Mouse (Mus musculus): Measurements from ENCODE around the gene Chd1.
A peak's percentile ranks its signal among the peaks of the same experiment; 100 is the strongest.

The Chd1 gene

DNA sequence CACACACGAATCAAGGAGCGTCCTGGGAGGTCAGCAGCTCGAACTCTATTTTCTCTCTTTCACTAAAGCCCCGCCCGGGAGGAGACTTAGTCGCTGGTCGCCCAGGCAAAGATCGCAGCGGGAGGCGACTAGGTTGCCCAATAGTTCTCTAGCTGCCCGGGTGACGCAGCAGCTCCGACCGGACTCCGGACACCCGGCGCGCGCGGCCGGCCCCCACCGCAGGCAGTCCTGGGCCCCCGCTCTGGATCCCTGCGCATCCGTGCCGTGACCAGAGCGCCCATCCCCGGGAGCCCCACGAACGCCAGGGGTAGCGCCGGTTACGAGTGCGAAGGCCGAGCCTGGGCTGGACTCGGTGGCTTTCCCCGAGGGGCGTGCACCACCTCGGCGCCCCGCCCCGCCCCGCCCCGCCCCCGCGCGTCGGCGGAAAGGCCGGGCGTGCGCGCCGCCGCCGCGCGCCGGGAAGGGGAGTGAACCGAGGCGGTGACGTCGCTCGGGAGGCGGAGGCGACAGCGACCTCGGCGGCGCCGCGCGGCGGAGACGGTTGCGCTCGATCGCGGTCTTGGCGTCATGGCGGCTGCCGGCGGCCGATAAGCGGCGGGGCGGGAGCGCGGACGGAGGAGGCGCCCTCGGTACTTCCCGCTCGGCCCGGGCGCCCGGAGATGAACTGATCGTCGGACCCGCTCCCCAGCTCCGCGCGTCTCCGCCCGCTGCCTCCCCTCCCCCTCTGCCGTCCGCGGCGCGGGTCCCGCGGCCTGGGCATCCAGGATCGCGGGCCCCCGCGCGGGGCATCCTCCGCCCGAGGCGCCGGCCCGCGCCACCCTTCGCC is at the start of gene Chd1:
TSS of gene Chd1 (plus strand) at position 493 of the 826 bp plus-strand sequence.
- DNase-seq (ENCODE audit: low spot score) = peak; percentile 91

DNA sequence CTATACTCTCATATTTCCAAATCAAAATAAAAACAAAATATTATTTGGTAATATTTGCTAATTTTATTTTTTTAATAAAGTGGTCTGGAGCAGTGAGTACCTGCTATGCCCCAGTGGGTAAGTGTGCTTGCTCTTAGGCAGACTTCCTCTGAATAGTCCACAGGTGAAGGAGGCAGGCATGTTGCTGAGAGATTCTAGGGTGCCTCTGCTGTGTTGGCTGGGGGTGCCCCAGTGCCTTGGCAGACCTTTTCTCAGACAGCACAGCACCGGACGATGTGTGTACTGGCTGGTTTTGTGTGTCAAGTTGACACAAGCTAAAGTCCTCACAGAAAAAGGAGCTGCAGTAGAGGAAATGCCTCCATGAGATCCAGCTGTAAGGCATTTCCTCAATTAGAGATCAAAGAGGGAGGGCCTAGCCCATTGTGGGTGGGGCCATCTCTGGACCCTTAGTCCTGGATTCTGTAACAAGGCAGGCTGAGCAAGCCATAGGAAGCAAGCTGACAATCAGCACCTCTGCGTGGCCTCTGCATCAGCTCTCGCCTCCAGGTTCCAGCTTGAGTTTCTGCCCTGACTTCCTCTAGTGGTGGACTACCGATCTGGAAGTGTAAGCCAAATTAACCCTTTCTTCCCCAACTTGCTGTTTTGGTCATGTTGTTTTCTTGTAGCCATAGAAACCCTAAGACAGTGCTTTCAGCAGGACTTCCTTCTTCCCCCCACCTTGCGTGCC is 47.7 kb upstream of the Chd1 start:
- DNase-seq (ENCODE audit: low spot score) = peak; percentile 34

DNA sequence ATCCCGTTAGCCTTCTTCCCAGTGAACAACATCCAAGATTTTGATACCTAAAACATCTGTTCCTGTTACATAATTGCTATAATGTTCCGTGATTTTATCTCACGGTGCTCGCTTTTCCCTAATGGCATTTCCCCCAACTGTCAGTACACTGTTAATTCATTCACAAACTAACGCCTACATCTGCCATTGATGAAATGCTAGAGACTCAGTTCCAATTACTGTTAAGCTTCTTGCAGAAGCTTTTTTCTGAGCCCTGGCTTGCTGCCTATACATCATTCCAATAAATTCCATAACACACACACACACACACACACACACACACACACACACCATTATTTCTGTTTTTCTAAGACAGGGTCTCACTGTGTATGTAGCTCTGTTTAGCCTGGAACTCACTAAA is 31.9 kb upstream of the Chd1 start:
- no peak for DNase-seq (ENCODE audit: low spot score)

DNA sequence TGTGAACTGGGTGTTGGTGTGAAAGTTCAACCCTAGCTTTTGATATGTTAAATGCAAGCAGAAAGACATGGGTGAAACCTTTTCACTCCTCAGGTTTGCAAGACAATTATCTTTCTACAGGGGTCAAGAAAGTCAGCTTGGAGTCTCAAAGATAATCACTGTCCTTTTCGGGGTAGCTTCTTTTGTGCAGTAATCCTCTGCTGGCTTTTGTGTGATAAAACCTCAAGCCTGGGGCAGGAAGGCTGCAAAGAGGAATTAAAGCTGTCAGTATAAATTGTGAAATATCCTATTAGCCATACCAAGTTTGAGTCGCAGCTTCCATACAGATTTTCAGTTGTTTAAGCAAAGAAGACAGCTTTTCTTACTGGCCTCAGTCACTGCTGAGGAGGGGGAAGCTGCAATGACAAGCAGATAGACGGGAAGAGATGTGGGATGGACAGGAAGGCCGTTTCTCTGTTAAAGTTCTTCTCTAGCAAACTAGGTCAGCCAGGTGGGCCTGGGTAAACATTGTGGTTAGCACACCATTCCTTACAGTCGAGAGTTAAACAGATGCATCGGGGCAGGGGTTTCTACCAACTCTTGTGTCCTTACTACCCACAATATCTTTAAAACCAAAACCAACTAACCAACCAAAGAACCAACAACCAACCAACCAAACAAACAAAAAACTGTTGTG is 26.7 kb upstream of the Chd1 start:
- no peak for DNase-seq (ENCODE audit: low spot score)

DNA sequence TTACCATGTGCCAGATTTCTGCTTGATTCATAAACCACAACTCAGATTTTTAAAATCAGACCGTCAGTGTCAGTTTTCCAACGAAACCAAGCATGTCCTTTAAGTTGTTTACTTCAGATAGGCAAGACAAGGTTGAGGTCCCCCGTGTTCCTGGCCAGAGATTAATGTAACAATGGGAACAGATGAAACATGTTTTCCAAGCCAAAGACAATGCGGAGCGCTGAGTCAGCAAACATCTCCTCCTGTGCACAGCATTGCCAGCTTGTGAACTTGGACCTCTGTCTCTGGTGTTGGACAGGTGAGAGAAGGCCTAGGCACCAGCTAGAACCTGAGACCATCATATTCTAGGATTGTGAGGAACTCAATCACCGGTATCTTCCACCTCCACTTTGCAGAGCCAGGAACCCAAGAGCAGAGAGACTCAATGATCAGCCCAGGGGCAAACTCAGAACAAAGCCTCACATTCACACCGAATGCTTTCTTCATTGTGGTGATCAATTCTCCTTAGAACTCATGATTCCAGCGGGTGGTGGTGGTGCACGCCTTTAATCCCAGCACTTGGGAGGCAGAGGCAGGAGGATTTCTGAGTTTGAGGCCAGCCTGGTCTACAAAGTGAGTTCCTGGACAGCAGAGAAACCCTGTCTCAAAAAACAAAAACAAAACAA is 24.7 kb upstream of the Chd1 start:
- no peak for DNase-seq (ENCODE audit: low spot score)

DNA sequence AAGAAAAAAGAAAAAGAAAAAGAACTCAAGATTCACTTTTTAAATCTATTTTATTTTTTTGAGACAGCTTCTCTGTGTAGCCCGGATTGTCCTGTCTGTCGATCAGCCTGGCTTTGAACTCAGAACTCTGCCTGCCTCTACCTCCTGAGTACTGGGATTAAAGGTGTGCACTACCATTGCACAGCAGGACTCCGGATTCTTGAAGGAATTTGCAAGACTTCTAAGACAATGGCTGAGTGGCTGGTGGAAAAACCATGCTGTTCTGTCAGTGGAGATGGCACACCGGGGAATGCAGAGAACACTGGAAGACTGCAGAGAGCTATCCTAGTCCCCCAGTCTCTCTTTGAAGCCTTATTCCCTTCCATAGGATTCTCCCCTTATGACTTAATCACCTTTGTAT is 24.1 kb upstream of the Chd1 start:
- DNase-seq (ENCODE audit: low spot score) = no peak

DNA sequence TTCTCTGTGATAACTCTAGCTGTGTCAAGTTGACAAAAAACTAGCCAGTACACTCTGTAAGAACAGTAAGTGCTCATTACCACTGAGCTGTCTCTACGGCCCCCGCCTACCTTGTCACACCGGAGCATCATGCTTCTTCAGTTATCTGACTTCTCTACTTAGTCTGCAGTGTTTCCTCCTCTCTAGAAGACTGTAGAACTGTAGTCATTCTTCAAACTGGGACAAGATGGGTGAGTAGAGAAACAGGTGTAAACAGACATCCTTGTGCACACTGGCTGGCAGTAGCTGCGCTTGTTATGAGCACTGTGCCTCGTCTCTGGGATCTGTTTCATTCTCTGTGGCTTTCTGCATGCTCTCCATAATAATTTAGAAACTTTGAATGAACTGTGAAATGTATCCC is 18.4 kb upstream of the Chd1 start:
- no peak for DNase-seq (ENCODE audit: low spot score)

DNA sequence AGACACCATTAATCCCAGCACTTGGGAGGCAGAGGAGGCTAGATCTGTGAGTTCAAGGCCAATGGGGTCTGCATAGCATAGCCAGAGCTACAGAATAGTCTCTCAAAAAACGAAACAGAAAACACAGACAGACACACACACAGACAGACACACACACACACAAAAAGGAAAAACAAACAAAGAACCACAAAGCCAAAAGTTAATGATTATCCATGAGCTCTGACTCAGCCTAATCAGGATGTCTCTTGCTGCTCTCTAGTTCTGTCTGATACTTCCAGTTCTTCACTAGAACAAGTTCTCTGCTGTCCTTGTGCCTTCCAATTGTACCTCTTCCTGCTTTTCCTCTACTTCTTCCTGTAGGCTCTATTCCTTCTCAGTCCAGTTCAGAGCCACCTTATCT is 14.5 kb upstream of the Chd1 start:
- DNase-seq (ENCODE audit: low spot score) = no peak

DNA sequence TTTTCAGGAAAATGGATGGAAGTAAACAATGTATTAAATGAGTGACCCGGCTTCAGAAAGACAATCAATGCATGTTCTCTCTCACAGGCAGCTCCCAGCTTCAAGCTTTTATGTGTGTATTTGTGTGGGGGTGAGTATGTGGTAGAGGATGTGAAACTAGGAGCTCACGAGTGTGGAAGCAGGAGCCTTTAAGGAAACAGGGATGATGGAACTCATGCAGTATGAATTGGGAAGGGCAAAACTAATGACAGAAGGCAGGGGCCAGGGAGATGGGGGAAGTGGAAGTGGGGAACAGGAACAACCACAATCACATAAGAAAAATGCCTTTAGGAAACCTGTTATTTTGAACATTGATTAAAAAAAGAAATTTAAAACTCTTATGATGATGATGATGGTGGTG is 9.2 kb upstream of the Chd1 start:
- DNase-seq (ENCODE audit: low spot score) = no peak

DNA sequence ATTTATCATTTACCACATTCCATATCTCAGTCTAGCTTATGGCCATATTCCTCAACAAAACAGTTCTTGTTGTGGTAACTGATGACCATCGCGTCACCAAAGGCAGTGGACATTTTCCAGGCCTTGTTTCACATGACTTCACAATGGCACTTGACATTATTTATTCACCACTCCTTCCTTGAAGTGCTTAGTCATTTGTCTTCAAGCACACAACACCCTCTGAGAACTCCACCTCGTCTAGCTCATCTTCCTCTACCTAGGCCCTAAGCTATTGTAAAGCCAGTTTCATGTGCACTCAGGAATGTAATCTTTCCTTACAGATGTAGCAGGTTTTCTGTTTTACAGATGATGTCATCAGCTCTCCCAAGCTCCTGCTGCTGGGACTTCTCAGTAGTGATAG is 5.8 kb upstream of the Chd1 start:
- DNase-seq (ENCODE audit: low spot score) = peak; percentile 34

DNA sequence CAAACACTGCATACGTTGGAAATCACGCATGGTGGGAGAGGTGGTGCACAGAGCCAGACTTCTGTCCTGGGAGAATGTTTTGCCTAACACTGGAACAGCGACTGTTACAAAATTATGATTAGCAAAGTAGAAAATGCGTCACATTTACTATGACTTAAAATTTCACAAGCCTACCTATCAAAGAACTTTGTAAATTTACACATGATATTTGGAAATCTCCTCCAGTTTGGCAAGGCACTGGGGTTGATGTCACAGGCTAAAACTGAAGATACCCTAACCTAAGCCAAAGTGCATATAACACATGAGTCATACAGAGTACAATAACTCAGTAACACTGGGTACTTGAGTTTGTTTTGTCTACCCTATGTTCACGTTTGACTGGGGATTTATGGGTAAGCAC is 3.3 kb upstream of the Chd1 start:
- DNase-seq (ENCODE audit: low spot score) = peak; percentile 7

DNA sequence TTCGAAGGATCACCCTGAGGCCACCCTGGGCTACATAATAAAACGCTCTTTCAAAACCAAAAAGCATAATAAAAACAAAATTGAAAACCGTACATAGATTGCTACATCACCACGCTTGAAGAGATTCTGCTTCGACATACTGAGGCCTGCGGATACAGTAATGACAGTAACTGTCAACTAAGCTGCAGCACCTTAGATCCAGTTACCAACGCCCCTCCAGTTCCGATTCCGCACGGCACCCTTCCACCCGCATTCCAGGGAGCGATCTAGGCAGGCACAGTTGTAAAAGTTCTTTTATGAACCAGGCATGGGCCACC is 651 bp upstream of the Chd1 start:
- no peak for DNase-seq (ENCODE audit: low spot score)

DNA sequence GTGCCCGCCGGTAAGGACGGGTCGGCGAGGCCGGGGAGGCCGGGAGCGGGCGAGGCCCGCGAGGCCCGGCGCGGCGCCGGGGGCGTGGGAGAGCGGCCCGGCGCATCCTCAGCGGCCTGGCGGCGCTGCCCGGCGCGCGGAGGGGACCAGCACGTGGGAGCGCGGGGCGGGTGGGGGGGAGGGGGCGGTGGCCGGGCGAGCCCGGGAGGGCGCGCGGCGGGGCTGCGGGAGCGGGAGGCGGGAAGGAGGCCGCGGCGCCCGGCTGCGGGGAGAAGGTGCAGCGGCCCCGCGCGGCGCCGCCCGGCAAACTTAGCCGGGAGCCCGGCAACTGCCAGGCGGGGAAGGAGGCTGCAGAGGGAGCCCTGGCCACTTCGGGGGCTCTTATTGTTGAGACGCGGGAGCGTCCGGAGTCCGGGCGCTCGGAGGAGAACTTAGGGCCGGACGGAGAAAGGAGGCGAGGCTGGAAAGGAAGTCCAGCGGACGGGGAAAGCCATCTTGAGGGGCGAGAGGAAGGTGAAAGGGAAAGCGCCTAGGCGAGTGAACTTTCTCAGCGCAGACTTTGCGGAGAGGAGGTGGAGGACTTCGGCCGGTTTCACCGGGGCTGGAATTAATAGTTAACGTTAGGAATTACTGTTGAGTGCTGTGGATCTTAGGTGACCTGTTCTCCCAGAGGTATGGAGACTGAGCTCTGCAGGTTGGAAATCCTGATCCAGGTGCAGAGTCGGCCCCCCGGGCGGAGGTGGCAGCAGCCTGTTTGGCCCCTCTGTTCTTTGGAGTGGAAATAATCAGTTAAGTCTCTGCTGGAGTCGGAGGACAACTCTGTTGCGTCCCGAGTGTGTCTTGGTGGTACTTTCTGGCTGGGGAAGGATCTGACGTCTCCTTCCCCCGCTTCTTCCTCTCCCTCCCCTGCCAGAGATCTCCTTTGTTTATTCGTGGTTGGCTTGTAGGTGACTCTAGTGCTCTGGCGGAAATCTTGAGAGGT is 827 bp downstream of the Chd1 start:
- peak; percentile 78 for DNase-seq (ENCODE audit: low spot score)

DNA sequence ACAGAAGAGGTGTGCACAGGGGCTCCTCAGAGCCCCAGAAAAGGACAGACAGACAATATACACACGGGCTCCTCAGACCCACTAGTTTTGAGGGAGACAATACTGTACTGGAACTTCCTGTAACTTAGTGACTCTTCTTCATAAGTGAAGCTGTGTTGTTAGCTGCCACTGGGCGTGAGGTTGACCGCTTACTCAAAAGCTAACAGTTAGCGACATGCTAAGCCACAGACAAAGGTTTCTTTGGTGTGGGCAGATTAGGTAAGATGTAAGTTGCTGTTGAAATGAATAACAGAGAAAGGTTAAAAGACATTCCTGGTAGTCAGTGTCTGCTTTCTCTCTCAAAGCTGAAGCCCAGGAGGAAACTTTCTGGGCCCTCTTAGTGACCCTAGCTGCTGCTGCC is 9.7 kb downstream of the Chd1 start:
- no peak for DNase-seq (ENCODE audit: low spot score)

DNA sequence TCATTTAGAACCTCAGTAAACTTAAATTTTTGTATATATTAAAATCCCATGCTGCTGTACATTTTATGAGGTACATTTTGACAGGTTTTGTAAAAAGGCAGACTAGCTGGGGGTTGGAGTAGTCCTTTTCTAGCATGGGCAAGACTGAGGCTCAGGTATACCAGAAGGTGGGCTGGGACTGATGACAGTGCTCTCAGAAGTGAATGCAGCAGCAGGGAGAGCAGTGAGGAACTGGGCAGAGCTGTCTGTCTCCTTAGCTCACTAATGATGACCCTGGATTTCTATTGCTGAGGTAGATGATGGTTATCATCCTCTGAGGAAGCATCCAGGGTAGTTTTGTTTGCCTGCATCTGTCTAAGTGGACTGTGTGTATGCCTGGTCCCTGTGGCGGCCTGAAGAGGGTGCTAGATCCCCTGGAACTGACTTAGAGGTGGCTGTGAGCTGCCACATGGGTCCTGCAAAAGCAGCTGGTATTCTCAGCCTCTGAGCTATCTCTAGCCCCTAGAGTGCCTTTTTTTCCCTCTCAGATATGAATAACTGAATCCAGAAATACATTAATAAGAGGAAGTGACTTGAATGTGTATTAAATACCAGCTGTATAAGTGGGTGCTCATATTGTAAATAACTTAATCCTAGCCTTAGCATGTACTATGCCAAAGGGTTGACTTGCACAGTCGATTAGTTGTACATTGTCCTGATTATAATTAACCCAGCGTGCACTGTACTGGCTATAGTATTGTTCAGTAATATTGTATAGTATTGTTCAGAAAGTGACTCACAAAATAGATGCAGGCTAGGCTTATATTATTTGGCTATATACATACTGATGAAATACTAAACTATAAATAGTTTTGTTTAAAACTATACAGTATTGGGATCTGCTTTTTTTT is 10.5 kb downstream of the Chd1 start:
- peak; percentile 34 for DNase-seq (ENCODE audit: low spot score)

DNA sequence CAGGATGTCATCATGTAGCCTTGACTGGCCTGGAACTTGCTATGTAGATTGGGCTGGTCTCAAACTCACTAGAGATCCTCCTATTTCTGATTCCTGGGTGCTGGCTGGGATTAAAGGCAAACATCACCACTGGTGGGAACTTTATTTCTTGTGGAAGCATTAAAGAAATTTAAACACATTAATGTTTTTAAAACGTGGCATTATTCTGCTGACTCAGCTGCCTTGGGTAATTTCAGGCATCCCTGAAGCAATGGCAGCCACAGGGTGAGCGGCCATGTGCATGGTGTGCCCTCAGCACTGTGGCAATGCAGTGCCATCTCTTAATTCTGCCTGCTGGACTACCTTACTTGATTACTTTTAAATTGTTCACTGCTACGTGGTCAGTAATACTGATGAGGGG is 11.2 kb downstream of the Chd1 start:
- DNase-seq (ENCODE audit: low spot score) = no peak

DNA sequence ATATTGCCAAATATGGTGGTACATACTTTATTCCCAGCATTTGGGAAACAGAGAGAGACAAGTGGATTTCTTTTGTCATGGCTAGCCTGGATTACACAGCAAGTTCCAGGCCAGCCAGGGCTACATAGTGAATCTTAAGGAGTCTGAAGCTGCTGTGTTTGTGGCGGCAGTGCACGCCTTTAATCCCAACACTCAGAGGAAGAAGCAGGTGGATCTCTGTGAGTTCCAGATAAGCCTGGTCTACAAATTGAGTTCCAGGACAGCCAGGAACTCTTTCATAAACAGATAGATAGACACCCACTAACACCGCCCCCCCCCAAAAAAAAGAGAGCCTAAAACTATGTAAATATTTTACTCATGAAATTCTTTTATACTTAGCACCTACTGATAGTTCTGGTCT is 16.1 kb downstream of the Chd1 start:
- DNase-seq (ENCODE audit: low spot score) = no peak

DNA sequence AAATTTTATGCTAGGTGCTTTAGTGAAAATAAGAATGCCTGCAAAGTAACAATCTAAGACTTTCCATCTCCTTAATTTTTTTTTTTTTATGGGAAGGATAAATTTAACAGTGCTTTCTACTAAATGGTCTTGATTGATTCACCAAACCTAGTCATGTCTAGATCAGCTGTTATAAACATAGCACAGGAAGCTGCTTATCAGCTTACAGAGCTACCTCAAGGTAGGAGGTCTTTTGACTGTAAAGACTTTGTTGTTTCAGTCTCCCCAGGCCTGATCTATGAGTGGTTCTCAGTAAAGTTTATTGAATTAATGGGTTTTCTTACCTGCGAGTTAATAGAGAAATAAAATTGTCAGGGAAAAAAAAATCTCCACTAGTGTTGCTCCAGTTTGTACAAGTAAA is 18.5 kb downstream of the Chd1 start:
- no peak for DNase-seq (ENCODE audit: low spot score)

DNA sequence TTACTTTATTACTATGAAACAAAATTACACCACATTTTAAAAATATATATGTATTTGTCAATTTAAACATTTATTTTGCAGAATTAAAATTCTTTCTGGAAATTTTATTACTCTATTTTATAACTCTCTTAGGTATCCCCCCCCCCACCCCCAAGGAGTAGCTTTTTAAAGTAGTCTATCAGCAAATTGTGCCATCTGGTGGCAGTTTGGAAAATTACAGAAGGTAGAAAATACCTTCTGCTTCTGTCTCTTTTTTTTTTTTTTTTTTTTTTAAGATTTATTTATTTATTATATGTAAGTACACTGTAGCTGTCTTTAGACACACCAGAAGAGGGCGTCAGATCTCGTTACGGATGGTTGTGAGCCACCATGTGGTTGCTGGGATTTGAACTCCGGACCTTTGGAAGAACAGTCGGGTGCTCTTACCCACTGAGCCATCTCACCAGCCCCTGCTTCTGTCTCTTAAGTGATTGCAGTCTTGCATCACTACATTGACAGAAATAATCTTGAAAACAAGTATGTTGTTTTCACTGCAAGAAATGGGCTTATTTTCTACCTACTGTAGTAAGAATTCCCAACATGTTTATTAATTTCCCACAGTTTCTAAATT is 19.2 kb downstream of the Chd1 start:
- peak; percentile 66 for DNase-seq (ENCODE audit: low spot score)

DNA sequence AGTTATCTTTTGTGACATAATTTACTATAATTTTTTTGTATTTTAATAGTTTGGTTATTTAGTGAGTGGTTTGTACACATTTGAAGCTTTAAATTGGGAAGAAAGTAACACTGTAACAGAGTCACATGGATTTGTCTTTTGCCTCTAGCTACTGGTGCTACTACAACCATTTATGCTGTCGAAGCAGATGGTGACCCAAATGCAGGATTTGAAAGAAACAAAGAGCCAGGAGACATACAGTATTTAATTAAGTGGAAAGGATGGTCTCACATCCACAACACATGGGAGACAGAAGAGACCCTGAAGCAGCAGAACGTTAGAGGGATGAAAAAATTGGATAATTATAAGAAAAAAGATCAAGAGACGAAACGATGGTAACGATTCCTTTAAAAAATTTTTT is 26.9 kb downstream of the Chd1 start:
- no peak for DNase-seq (ENCODE audit: low spot score)
